ENCODE assay signal across 9 mouse cellular contexts in genomic region chr7:19282385-19282784, GRCm38 (mm10). TPM values are rescaled to one million over a fixed set of nuclear protein-coding genes. Genes with fewer than 3 reads are reported as not detected.
DNase-seq lines count a peak whose midpoint lies in the region; ATAC-seq and TF ChIP-seq lines count a peak whose summit lies in the region.
"Had no signal": no experiment of that assay in that cellular context is flagged by ENCODE, and none has a peak within 500 bp of the region (broad histone marks: within the 10 kb centered on the region; RNA-seq: fewer than 3 reads in every experiment).

Gene Rtn2 (plus strand): TSS chr7:19282624.

- ATAC-seq in erythroid progenitor cell, adult 5-6 weeks (replicated peaks; ENCODE audit: low FRiP score, poor library complexity, severe bottlenecking) = peak; percentile 88
- ATAC-seq in heart, embryonic 16.5 days (replicated peaks; ENCODE audit: extremely low read depth, insufficient read depth, low FRiP score) = peak; percentile 71; the same call in 1 of the 2 replicates
- peak; percentile 84 for ATAC-seq in liver, embryonic 15.5 days (ENCODE audit: insufficient read depth)
- peak; percentile 83 for ATAC-seq in neural tube, embryonic 12.5 days (ENCODE audit: low FRiP score, low read depth)

- TF ChIP-seq RAD21 in CH12.LX (IDR thresholded peaks at IDR 0.05; ENCODE audit: low read depth, low read length) = no peak

- TF ChIP-seq EP300 in CH12.LX (IDR thresholded peaks at IDR 0.05; ENCODE audit: low read length) = no peak

- peak within 1 kb of the TSS in 2 of 3 experiments; percentile 26 to 58 for H3K4me3 ChIP-seq in CH12.LX (replicated peaks in 1 of 3; ENCODE audit: low read depth in 2 of 3, low read length in 2 of 3, poor library complexity in 1 of 3)
- peak within 1 kb of the TSS; percentile 58 for H3K4me3 ChIP-seq in brown adipose tissue, adult 24 weeks (ENCODE audit: insufficient read depth, low read depth, low read length)
- peak within 1 kb of the TSS; percentile 55 for H3K4me3 ChIP-seq in heart, embryonic 16.5 days (ENCODE audit: low read length)
- H3K4me3 ChIP-seq in liver, embryonic 15.5 days (replicated peaks) = peak within 1 kb of the TSS; percentile 58
- H3K4me3 ChIP-seq in neural tube, embryonic 12.5 days = peak within 1 kb of the TSS; percentile 84

- no peaks in the 10 kb centered on the region for H3K79me2 ChIP-seq in CH12.LX (replicated peaks; ENCODE audit: control insufficient read depth, extremely low read depth, insufficient read depth, poor library complexity, severe bottlenecking)

- no peak for TF ChIP-seq POLR2A in CH12.LX (IDR thresholded peaks at IDR 0.05; ENCODE audit: low read depth, low read length)

- H3K27me3 ChIP-seq in CH12.LX (replicated peaks) = peaks cover 36% of the 10 kb centered on the region
- H3K27me3 ChIP-seq in heart, embryonic 16.5 days (ENCODE audit: control insufficient read depth, insufficient read depth, low read length) = peaks cover 52% of the 10 kb centered on the region
- peaks cover 94% of the 10 kb centered on the region for H3K27me3 ChIP-seq in liver, embryonic 15.5 days
- H3K27me3 ChIP-seq in neural tube, embryonic 12.5 days (replicated peaks) = peaks cover 39% of the 10 kb centered on the region

- WGBS in heart, embryonic 16.5 days = under 1% methylated on average over 37 of the region's 37 CpGs
- WGBS in liver, embryonic 15.5 days (ENCODE audit: insufficient replicate concordance) = 1% methylated on average over 36 of the region's 37 CpGs
- 2% methylated on average over 37 of the region's 37 CpGs for WGBS in neural tube, embryonic 12.5 days

- no peak within 1 kb of the TSS for H3K27ac ChIP-seq in CH12.LX (ENCODE audit: insufficient read depth, low read depth)
- no peak within 1 kb of the TSS for H3K27ac ChIP-seq in brown adipose tissue, adult 24 weeks (replicated peaks; ENCODE audit: low read depth, low read length)
- no peak within 1 kb of the TSS for H3K27ac ChIP-seq in heart, embryonic 16.5 days (ENCODE audit: low read length)
- 0 out of 2 replicates have a peak within 1 kb of the TSS, but pooled peaks have one; percentile 51 for H3K27ac ChIP-seq in liver, embryonic 15.5 days (replicated peaks)
- peak within 1 kb of the TSS; percentile 77; the same call in 1 of the 2 replicates for H3K27ac ChIP-seq in neural tube, embryonic 12.5 days
- H3K27ac ChIP-seq: macrophage had no signal

- H3K4me1 ChIP-seq in CH12.LX (ENCODE audit: control insufficient read depth in 1 of 2, insufficient read depth in 2 of 2) = peaks cover 0 to 15% of the 10 kb centered on the region in 2 experiments; a peak in 3 of 4 replicates
- no peaks in the 10 kb centered on the region for H3K4me1 ChIP-seq in brown adipose tissue, adult 24 weeks (ENCODE audit: control insufficient read depth, insufficient read depth, insufficient read length, low read length)
- peaks cover 5% of the 10 kb centered on the region; the same call in 1 of the 2 replicates for H3K4me1 ChIP-seq in heart, embryonic 16.5 days (ENCODE audit: control insufficient read depth, insufficient read depth, low read length)
- H3K4me1 ChIP-seq in liver, embryonic 15.5 days (replicated peaks) = peaks cover 31% of the 10 kb centered on the region
- peaks cover 8% of the 10 kb centered on the region for H3K4me1 ChIP-seq in neural tube, embryonic 12.5 days

- dilution Hi-C loops in CH12.LX (cut with MboI; ENCODE audit: extremely low pct_ligation_motif_present, extremely low pct_unique_long_range_greater_than_20kb, low sequenced_read_pairs) = no loop called here

- in situ Hi-C loops in CH12.LX (cut with MboI; ENCODE audit: low pct_ligation_motif_present, low pct_unique_long_range_greater_than_20kb, low sequenced_read_pairs) = loop anchor here (5.0 kb wide), 1 partner anchor 100 kb away; no protein-coding TSS in a partner anchor

- no peak for TF ChIP-seq CTCF in CH12.LX (conservative IDR thresholded peaks at IDR 0.05 in 1 of 2, IDR thresholded peaks at IDR 0.05 in 1 of 2; ENCODE audit: low read depth in 2 of 2, low read length in 2 of 2)

- H3K36me3 ChIP-seq in CH12.LX (replicated peaks in 1 of 2; ENCODE audit: control insufficient read depth in 1 of 2, insufficient read depth in 1 of 2, low read length in 1 of 2) = no peaks in the 10 kb centered on the region
- no peaks in the 10 kb centered on the region for H3K36me3 ChIP-seq in heart, embryonic 16.5 days (ENCODE audit: control insufficient read depth, insufficient read depth)
- no peaks in the 10 kb centered on the region for H3K36me3 ChIP-seq in liver, embryonic 15.5 days (replicated peaks)
- H3K36me3 ChIP-seq in neural tube, embryonic 12.5 days = peaks cover 12% of the 10 kb centered on the region

- peak within 1 kb of the TSS; percentile 12; the same call in 1 of the 2 replicates for H3K9ac ChIP-seq in CH12.LX (ENCODE audit: insufficient read depth, low read depth)
- H3K9ac ChIP-seq in heart, embryonic 16.5 days (ENCODE audit: low read length) = no peak within 1 kb of the TSS
- peak within 1 kb of the TSS; percentile 51; the same call in 1 of the 2 replicates for H3K9ac ChIP-seq in liver, embryonic 15.5 days
- peak within 1 kb of the TSS; percentile 93 for H3K9ac ChIP-seq in neural tube, embryonic 12.5 days

- peak; percentile 81 for DNase-seq in CH12.LX (ENCODE audit: extremely low read depth)
- DNase-seq in kidney, postnatal 25 days = peak; percentile 83 to 87
- peak; percentile 86 for DNase-seq in testis, postnatal 10 days (ENCODE audit: low spot score)

- peak within 1 kb of the TSS; percentile 92 for H3K4me2 ChIP-seq in CH12.LX (ENCODE audit: insufficient read depth, low read depth, poor library complexity, severe bottlenecking)
- peak within 1 kb of the TSS; percentile 80 for H3K4me2 ChIP-seq in heart, embryonic 16.5 days (ENCODE audit: low read depth, low read length)
- peak within 1 kb of the TSS; percentile 98 for H3K4me2 ChIP-seq in liver, embryonic 15.5 days
- H3K4me2 ChIP-seq in neural tube, embryonic 12.5 days (replicated peaks) = peak within 1 kb of the TSS; percentile 86

- no peaks in the 10 kb centered on the region for H3K9me3 ChIP-seq in CH12.LX (replicated peaks; ENCODE audit: low read length)
- no peaks in the 10 kb centered on the region for H3K9me3 ChIP-seq in heart, embryonic 16.5 days (replicated peaks; ENCODE audit: control insufficient read depth, low read length)
- no peaks in the 10 kb centered on the region for H3K9me3 ChIP-seq in liver, embryonic 15.5 days (replicated peaks)
- H3K9me3 ChIP-seq in neural tube, embryonic 12.5 days = no peaks in the 10 kb centered on the region

TF ChIP-seq in CH12.LX, 34 proteins besides CTCF, POLR2A, EP300 and RAD21:
- no peak for TF ChIP-seq RCOR1 (conservative IDR thresholded peaks at IDR 0.05; ENCODE audit: low read depth, low read length)
- TF ChIP-seq KAT2A (IDR thresholded peaks at IDR 0.05; ENCODE audit: insufficient replicate concordance, low read length) = no peak
- TF ChIP-seq CHD2 (IDR thresholded peaks at IDR 0.05; ENCODE audit: low read length) = no peak
- TF ChIP-seq IRF4 (IDR thresholded peaks at IDR 0.05; ENCODE audit: low read depth, low read length) = no peak
- no peak for TF ChIP-seq TBP (conservative IDR thresholded peaks at IDR 0.05; ENCODE audit: low read depth, low read length)
- no peak for TF ChIP-seq MAX (IDR thresholded peaks at IDR 0.05; ENCODE audit: low read length)
- TF ChIP-seq JUN (IDR thresholded peaks at IDR 0.05; ENCODE audit: insufficient read depth, low read depth, low read length) = no peak
- TF ChIP-seq NRF1 (IDR thresholded peaks at IDR 0.05; ENCODE audit: low read depth, low read length) = no peak
- TF ChIP-seq ZKSCAN1 (IDR thresholded peaks at IDR 0.05; ENCODE audit: borderline replicate concordance, low read depth, low read length) = no peak
- TF ChIP-seq HCFC1 (IDR thresholded peaks at IDR 0.05; ENCODE audit: low read depth, low read length) = no peak
- no peak for TF ChIP-seq MAFK (IDR thresholded peaks at IDR 0.05; ENCODE audit: insufficient replicate concordance, low read length)
- no peak for TF ChIP-seq BHLHE40 (IDR thresholded peaks at IDR 0.05; ENCODE audit: low read depth, low read length)
- no peak for TF ChIP-seq SIN3A (IDR thresholded peaks at IDR 0.05; ENCODE audit: low read length)
- no peak for TF ChIP-seq PAX5 (IDR thresholded peaks at IDR 0.05; ENCODE audit: low read length)
- no peak for TF ChIP-seq MEF2A (IDR thresholded peaks at IDR 0.05; ENCODE audit: borderline replicate concordance, low read depth, low read length)
- no peak for TF ChIP-seq MXI1 (IDR thresholded peaks at IDR 0.05; ENCODE audit: low read depth, low read length)
- no peak for TF ChIP-seq USF2 (conservative IDR thresholded peaks at IDR 0.05; ENCODE audit: low read depth, low read length)
- no peak for TF ChIP-seq UBTF (IDR thresholded peaks at IDR 0.05; ENCODE audit: low read depth, low read length)
- no peak for TF ChIP-seq NELFE (IDR thresholded peaks at IDR 0.05; ENCODE audit: low read depth, low read length)
- TF ChIP-seq MAZ (IDR thresholded peaks at IDR 0.05; ENCODE audit: low read depth, low read length) = no peak

RNA-seq across cellular contexts. Expression of gene Rtn2, which starts in this region (rescaled TPM):
- total RNA-seq in CH12.LX (2012; rRNA removed) (0.72 and 1.0 TPM in 2 replicates), CH12.LX (2014; rRNA removed) (0.43 and 0.56 TPM in 2 replicates)
- polyA plus RNA-seq in CH12.LX (2012; ENCODE audit: insufficient read length, low read depth) = 0.76 and 0.80 TPM in 2 replicates
- 14.9 and 16.6 TPM in 2 replicates for polyA plus RNA-seq in brown adipose tissue, adult 24 weeks (2012; ENCODE audit: insufficient read depth, insufficient read length, missing spikeins)
- total RNA-seq in erythroid progenitor cell, adult 5-6 weeks (2015; ENCODE audit: low replicate concordance) = 4.0 TPM in 1 of 2 replicates, not detected in the other
- not detected in 2 replicates for total RNA-seq in erythroid progenitor cell, adult 5-6 weeks (2017; ENCODE audit: low replicate concordance)
- polyA plus RNA-seq in heart, embryonic 16.5 days (2015; fragmentation: Nextera tagmentation; extraction: Ambion mirVana) = 27.4 and 28.5 TPM in 2 replicates
- 3.9 and 5.2 TPM in 2 replicates for polyA plus RNA-seq in liver, embryonic 15.5 days (2015; fragmentation: Nextera tagmentation; extraction: Ambion mirVana)
- polyA plus RNA-seq in neural tube, embryonic 12.5 days (2016; fragmentation: Nextera tagmentation; extraction: Ambion mirVana) = 91.1 and 99.1 TPM in 2 replicates

Comparison
In these comparisons a context has a peak if more than half of its experiments do, and no peak if none do; other contexts are left out.
1. H3K27ac ChIP-seq: peak in liver, embryonic 15.5 days (single experiment) and neural tube, embryonic 12.5 days (single experiment); none in CH12.LX (single experiment), brown adipose tissue, adult 24 weeks (single experiment) and heart, embryonic 16.5 days (single experiment).
2. Peak in every context shown above with its lines, with median percentiles within 50 percentile points of each other: DNase-seq, H3K4me2 ChIP-seq, H3K4me3 ChIP-seq and ATAC-seq.